Mouse (Mus musculus) left cerebral cortex, adult 11 months (tissue): ENCODE data around the gene Rptor.

Experiments used
- DNase-seq: peaks from one replicate; pipeline ENCODE4 v3.0.0; 2022; ENCODE audit warnings: low spot score

Rptor gene

DNA sequence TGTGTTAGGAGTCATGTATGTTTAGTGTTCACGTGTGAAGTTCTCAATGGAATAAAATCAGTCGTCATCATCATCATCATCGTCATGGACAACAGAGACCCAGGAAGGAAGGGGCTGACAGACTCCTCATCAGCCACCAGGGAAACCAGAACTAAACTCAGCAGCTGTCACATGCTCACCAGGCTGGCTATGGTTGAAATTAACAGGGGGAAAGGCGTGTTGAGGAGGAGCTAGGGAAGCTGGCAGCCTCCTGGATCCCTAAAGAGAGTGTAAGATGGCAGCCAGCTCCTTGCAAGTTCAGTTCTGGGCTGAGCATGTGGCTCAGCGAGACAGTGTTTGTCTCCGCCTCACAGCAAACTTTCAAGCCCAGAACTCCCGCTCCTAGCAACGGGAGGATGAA lies 332.1 kb downstream of the Rptor start:
- DNase-seq, result no peak

DNA sequence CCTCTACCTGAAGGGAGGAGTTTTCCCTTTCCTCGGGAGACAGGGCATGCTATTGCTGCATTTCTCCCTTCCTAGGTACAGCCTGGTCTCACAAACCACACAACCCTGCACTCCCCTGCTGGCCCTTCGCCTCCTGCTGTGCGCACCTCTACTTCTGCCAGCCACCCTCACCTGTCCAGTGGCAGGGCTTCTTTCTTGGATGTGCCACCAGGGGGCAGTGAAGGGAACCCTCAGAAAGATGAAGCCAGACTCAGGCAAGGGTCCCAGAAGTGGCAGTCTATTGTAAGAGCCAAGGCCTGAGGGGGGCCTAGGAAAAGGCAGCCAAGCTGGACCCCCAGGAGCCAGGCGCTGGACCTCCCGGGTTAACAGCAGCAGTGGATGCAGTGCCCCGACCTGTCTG lies 332.8 kb downstream of the Rptor start:
- DNase-seq, result no peak

DNA sequence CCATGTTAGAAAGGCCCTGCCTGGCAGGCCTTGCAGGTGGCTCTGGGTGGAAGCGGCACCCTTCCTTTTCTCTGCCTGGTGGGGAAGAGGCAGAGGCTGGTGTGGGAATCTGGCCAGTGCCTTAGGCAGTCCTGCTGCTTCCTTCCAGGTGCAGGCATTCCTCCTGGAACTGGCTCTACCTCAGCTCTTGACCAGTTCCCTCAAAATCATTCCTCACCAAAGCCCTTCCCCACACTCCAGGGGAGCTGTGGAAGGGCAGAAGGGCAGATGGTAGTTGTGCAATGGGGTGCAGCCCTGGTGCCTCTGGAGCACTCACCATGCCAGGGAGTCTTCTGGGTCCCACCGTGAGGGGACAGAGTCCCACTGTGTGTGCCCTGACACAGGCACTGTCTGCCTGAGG lies 333.8 kb downstream of the Rptor start:
- no peak for DNase-seq

DNA sequence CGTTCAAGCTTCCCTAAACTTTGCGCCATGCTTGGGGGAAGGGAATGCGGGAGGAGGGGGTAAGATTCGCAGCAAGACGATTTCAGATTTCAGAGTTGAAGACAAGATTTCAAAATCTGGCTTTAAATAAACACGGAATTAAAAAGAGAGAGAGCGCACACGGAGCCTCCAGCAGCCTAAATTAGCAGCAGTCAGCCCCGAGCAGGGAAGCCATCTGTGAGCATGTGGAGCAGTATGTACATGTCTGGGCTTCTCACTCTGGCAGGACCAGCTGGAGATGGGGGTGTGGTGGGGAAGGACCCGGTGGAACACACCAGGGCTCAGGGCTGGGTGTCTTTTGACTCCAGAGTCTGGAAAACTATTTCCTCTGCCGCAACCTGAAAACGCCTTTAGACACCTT lies 334.5 kb downstream of the Rptor start:
- DNase-seq, result peak; percentile 70

DNA sequence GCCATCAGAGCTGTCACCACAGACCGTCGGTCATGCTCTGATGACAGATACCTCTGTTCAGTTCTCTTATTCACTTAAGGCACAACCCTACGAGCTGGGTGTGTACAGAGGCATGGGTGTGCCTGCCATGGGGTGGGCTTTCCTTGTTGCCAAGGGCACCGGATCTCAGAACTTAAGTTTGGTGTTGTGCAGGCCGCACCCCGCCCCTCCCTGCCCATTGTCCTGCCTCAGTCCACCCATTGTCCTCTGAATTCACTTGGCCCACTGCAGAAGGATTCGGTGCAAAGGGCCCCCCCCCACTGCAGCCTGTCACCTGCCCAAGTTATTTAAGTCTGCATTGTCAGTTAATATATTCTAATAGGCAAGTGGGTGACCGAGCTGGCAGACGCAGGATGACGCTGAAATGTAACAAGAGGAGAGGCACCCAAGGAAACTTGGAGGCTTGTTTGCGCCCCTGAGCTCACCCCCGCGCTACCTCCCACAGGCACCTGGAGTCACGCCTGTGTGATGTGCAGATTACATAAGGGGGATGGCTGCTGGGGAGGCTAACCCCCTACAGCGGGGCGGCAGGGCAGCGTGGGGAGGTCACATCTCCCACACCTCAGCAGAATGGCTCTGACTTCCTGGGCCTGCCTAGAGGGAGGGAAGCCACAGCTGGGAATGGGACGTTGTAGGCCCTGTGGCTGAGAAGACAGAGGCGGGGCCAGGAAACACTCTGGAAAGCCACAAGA lies 335.2 kb downstream of the Rptor start:
- no peak for DNase-seq

DNA sequence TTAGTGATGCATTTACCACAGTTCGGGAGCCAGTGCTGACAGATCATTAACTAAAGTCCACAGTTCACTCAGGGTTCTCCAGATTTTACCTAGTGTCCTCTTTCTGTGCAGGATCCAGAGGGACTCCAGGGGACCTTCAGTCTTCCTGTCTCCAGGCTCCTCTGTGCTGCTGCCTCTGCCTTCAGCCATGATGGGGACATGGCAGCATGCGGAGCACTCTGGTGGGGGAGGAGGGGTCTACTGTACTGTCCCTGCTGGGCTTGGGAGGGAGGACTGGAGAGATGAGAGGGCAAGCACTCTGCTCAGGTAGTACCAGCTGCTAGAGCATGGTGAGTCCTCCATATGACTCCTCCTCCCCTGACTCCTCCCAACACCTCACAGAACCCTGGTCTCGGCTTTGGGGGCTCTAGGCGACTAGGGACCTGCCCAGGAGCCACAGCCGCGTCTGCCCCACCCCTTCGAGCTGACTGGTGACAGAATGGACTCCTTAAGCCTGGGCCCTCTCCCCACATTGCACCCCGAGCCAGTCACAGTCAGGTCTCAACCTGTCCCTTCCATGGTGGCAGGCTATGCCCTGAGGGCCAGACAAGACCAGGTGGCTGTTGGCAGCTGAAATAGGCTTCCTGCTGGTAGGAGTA lies 336.5 kb downstream of the Rptor start:
- no peak for DNase-seq

DNA sequence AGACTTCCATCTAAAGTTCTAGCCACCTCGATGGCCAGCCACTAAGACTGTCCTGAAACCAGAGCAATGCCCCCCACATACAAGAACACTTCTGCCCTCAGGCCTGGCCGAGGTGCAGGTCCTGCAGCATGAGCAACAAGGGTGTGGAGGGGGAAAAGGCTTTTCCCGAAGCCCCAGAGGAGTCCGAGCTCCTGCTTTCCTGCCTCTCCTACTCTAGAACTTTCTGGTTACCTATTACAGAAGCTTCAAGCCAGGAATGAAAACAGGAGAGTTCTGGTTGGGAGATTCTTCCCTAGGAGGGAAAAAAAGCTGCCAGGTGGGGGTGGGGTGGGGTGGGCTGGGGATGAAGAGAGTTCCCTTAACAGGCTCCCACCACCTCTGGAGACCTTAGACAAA lies 337.0 kb downstream of the Rptor start:
- DNase-seq, result no peak

DNA sequence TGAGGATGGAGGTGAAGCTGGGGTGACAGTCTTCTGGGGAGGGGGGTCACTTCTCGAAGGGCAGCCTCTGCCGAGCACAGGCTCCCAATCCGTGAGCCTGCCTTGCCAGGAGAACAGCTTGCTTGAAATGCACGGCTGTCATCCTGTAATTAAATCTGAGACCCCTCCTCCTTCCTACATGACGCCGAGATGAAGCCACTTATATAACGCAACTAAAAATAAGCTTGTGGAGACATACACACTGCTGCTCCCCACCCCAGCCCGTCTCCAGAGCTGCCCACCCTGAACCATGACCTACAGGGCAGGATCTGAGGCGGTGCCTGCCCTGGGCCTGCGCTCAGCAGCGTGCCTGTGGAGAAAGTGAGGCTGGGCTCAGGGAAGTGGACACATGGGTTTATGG lies 337.4 kb downstream of the Rptor start:
- DNase-seq, result peak; percentile 59

DNA sequence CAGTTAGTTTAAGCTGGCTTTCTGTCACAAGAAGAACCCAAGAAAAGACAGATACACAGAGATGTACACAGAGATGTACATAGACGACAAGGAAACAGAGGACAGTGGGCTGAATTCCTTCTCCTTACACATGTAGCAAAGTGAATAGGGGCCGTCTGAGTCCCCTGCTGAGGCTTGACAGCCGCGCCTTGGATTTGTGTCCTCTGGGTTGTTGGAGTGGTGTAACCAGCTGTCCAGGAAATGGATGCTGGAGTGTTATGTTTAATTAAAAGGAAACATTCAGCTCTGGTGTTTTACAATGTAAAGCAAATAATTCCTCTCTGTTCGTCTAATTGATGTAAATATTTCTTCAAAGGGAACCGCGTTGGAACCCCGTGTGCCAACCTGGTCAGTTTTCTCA lies 339.1 kb downstream of the Rptor start:
- no peak for DNase-seq

DNA sequence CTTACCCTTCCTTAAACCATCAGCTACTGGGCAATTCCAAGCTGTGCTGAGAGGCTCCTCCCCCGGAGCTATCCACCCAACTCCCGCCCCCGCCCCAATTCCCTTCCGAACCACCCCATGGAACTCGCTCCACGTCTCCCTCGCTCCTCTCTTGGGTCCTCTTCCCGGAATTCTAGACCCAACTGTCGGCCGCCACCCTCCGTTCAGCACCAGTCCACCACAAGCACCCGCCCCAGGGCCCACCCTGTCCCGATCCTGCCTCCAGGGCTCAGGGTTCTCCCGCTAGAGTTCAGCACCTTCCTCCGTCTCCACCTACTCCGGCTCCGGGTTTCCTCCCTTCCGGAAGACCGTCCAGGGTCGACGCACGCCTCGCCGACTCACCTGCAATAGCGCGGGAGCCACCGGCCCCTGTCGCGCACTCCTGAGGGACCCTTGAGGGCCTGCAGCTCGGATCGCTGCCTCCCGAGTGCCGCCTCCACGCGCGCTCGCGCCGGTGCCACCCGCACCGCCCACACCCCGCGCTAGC lies 339.6 kb downstream of the Rptor start:
- no peak for DNase-seq

DNA sequence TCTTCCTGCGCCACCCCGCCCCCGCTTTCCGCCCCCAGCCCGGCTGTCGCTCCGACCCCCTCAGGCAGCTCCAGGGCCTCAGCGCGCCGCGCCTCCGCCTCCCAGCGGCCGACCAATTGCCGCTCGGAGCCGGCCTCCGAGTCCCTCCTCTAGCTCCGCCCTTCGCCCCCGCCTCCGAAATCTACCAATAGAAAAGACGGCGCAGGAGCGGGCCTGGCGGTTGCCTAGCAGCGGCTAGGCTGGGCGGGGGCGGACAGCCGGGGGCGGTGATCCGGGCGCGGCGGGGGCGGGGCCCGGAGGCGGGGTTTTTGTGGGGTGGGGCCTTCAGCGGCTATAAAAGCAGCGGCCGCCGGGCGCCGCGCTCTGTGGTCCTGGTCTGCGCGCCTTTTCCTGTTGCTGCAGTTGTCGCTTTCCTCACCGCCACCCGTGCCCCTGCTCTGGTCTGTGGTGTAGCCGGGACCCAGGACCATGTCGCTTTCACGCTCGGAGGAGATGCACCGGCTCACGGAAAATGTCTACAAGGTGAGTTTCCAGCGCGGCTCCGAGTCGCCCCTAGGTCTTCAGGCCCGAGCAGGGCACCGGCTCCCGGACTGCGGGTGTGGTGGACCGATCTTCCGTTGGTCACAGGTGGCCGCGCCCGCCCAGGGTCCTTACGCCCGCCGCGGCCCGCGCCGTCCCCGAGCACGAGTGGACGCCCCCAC lies 340.2 kb downstream of the Rptor start, which contains the start of gene Baiap2:
Gene Baiap2 (plus strand): TSS at position 37 of the 701 bp plus-strand sequence.
- DNase-seq, result peak; percentile 92

DNA sequence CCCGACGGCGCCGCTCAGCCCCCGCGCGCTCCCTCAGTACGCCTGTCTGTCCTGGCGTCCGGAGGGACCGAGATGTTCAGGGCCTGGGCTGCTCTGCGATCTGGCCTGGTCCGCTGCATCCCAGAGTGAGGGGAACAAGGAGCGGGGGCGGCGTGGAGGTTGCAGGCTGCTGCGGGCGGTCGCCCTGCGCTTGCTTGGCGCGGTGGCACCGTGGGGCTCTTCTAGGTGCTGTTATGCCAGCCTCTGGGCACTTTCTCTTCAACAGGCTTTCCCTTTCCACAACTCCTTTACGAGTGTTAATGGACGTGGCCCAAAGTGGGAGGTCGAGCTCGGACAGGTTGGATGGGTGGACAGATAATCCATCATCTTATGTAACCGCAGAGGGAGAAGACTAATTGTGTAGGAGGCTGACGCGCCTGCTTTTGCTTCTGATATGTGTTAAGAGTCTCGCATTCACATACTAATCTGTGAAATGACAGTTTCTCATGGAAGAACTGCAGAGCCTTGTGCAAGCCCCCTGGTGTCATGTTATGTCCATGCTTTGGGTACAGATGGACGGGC lies 340.8 kb downstream of the Rptor start:
- no peak for DNase-seq

DNA sequence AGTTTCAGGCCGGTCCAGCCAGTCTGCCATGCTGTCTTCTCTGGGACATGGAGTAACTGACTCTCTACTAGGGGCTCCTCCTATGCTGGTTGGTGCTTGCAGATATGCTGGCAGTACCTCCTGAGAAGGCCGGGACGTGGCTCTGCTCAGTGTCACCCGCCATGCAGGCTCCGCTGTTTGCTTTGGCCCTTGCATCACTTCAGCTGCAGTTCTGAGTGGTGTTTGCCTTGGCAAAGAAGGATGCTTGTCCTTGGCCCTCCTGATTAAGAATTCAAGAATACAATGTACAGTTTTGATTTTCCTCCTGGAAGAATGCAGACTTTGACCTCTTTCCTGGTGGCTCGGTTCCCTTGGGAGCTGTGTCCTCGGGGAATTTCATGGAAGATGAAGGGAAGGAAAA lies 342.6 kb downstream of the Rptor start:
- no peak for DNase-seq

DNA sequence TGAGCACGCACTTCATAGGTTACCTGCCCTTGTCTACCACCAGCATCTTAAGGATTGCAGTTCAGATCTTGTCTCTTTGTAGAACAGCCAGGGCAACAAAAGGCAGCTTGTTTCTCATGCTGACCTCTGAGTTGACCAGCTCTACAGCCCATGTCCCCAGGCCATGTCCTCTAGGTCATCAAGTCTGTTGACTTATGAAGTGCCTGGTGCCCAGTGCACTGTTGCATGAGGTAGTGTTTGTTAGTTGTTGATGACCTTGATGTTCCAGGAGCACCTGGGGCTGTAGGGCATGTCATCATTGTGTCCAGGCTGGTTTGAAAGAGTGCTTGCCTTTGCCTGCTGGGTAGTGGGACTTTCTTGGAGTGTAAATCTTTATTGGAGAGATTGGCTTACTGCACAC lies 344.7 kb downstream of the Rptor start:
- DNase-seq, result no peak

DNA sequence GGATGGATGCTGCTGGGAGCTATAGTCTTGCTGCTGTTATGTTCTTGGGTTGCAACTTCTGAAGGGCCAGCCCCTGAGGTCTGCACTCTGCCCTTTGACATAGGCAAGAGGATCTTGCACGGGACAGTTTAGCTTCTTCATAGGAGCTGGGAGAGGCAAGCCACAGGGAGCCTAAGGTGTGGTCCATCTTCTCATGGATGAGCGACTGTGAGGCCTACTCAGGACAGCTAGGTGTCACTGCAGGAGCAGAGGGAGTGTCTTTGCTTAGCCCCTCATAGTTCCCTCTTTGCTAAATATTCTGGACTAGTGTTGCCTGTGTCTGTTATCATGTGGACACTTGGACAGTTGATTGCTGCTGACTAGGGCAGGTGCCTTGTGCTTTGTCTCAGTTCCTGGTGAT lies 345.2 kb downstream of the Rptor start:
- DNase-seq, result no peak

DNA sequence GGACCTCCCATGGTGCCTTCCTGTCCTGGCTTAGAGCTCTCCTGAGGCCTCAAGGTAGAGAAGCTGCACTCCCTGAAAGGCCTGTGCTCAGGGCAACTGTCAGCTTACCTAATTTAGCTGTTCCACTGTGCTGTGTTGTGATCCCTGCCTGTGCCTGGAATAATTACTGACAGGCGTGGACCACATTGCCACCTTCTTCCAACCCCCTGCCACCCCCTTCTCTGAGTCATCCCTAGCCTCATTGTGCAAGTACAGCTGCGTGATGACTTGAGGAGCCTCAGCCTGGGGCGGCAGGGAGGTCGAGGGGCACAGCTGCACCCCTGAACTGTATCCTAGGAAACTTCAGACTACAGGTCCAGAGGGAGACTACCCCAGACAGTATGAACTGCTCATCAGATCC lies 345.6 kb downstream of the Rptor start:
- no peak for DNase-seq

DNA sequence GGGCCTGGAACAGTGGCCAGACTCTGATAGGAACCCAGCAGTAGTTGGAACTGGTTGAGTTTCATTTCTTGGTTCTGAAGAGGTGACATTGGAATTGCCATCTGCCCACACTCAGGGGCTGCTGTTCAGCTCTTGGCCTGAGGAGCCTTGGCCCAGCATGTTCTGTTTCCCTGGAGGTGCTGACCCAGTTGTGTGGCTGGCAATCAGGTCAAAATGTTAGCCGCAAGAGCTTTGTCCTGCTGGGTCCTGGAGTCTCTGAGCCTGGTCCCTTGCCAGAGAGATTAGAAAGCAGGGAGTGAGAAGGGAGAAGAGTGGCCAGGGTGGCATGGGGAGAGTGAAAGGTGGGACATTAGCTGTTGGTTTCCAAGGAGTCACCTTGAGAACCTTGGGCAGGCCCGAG lies 346.1 kb downstream of the Rptor start:
- no peak for DNase-seq
